ENCODE assay signal across 16 mouse cellular contexts in the genomic region with DNA sequence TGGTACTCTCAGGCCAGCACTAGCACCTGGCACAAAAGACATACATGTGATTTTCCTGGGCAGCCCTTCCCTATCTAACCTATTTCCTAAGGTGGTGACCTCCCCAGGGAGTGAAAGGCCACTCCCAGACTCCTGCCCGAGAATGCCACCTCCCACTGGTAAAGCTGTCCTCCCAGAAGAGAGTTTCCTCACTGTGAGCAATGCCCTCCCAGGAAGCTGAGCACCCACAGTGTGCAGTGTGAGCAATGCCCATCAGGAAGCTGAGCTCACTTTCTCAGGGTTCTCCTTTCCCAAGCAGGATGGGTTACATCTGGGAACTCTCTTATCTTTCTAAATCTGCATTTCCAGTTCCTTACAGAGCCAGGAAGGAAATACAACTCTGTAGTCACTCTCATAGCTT.
"Had no signal": no experiment of that assay in that cellular context is flagged by ENCODE, and none has a peak within 500 bp of the region (broad histone marks: within the 10 kb centered on the region; RNA-seq: fewer than 3 reads in every experiment).

No protein-coding gene starts in this region.

- H3K4me3 ChIP-seq: liver, embryonic 13.5 days; megakaryocyte, embryonic 14.5 days; midbrain, embryonic 10.5 days; midbrain, embryonic 13.5 days; stomach, embryonic 15.5 days had no signal

- H3K27ac ChIP-seq: kidney, postnatal 0 days; liver, embryonic 13.5 days; midbrain, embryonic 10.5 days; midbrain, embryonic 13.5 days; stomach, embryonic 15.5 days had no signal

- H3K9ac ChIP-seq: liver, embryonic 13.5 days; midbrain, embryonic 13.5 days; stomach, embryonic 15.5 days had no signal

- H3K9me3 ChIP-seq: liver, embryonic 13.5 days; megakaryocyte, embryonic 14.5 days; midbrain, embryonic 10.5 days; midbrain, embryonic 13.5 days; stomach, embryonic 15.5 days had no signal

- H3K4me1 ChIP-seq: liver, embryonic 13.5 days; midbrain, embryonic 10.5 days; midbrain, embryonic 13.5 days; stomach, embryonic 15.5 days had no signal

- ATAC-seq: midbrain, embryonic 13.5 days; midbrain, embryonic 16.5 days had no signal

- DNase-seq: kidney, adult 18-20 months; kidney, adult 9 months; kidney, postnatal 36 days; liver, embryonic 13.5 days; lung, adult 2 months; lung, postnatal 14 days; lung, postnatal 4 days; right cerebral cortex, postnatal 25 days; spleen, adult 18-20 months; thymus, postnatal 4 days had no signal

- H3K4me2 ChIP-seq: liver, embryonic 13.5 days; midbrain, embryonic 13.5 days; stomach, embryonic 15.5 days had no signal

- H3K27me3 ChIP-seq: liver, embryonic 13.5 days; stomach, embryonic 15.5 days had no signal

- H3K36me3 ChIP-seq: liver, embryonic 13.5 days; midbrain, embryonic 10.5 days; midbrain, embryonic 13.5 days; stomach, embryonic 15.5 days had no signal
